Mouse (Mus musculus): ENCODE results near the gene Rnh1. TPM values are rescaled to one million over a fixed set of nuclear protein-coding genes. Genes with fewer than 3 reads are reported as not detected.

The Rnh1 gene
- polyA plus RNA-seq, 1 experiment from 2014 or later, result 92.2 TPM

DNA sequence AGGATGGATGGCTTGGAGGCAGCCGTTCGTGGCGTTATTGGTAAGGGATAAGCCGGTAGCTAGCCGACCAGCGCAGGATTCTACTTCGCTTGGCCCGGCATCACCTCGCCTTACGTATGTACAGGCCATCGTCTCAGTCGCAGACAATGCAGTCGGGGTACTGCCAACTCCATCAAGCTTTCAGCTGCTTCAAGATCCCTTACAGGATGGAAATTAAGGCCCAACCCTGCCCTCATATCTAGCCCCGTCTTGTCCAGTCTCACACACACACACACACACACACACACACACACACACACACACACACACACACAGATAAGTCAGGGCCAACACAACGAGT lies 49.2 kb downstream of the Rnh1 start:
- Histone ChIP-seq H3K9ac (peak overlapping the region; percentile 86), H3K4me3 (peak overlapping the region; percentile 66), H3K4me2 (peak overlapping the region; percentile 85), H3K27ac (replicated peaks) (peak overlapping the region; percentile 92), H3K36me3 (no peaks in the 10 kb centered on the region), H3K27me3 (replicated peaks) (no peaks in the 10 kb centered on the region), H3K4me1 (peaks cover 21% of the 10 kb centered on the region), H3K9me3 (no peaks in the 10 kb centered on the region)
- ATAC-seq (ENCODE audit: extremely low read depth, insufficient number of reproducible peaks, low FRiP score, low TSS enrichment), result no peak
- WGBS, result under 1% methylated on average over 15 of the region's 15 CpGs

DNA sequence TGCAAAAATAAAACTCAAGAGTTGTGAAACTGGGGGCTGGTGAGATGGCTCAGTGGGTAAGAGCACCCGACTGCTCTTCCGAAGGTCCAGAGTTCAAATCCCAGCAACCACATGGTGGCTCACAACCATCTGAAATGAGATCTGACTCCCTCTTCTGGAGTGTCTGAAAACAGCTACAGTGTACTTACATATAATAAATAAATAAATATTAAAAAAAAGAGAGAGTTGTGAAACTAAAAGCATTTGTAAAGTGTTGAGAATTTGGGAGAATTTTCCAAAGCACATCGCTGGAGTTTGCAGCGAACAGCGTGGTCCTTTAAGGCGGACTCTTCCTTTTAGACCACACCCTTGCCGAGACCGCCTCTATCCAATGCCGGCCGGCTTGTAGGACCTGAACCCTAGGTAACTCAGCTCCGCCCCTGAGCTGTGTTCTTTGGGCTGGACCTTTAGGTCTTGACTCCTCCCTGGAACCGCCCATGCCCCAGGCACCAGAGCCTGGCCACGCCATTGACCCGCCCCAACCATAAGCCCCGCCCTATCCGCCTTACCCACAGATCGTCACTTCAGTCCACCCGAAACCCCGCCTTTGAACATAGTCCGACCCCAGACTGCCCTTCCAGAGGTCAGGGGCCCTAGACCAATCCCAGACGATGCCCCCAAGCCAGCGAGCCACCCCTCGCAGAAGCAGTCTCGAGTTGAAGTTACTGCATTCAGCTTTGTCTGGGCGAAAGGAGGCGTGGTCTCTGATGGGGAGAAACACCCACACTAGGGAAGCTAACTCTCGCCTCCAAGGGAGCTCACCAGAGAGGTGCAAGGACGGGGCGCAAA lies 49.8 kb downstream of the Rnh1 start:
- Histone ChIP-seq H3K9me3 (no peaks in the 10 kb centered on the region), H3K36me3 (no peaks in the 10 kb centered on the region), H3K4me3 (peak overlapping the region; percentile 66), H3K9ac (peak overlapping the region; percentile 86), H3K4me1 (peaks cover 21% of the 10 kb centered on the region), H3K27me3 (replicated peaks) (peaks cover 5% of the 10 kb centered on the region), H3K27ac (replicated peaks) (peak overlapping the region; percentile 92), H3K4me2 (peak overlapping the region; percentile 85)
- 2% methylated on average over 29 of the region's 29 CpGs for WGBS
- ATAC-seq (ENCODE audit: extremely low read depth, insufficient number of reproducible peaks, low FRiP score, low TSS enrichment), result peak; percentile 99

DNA sequence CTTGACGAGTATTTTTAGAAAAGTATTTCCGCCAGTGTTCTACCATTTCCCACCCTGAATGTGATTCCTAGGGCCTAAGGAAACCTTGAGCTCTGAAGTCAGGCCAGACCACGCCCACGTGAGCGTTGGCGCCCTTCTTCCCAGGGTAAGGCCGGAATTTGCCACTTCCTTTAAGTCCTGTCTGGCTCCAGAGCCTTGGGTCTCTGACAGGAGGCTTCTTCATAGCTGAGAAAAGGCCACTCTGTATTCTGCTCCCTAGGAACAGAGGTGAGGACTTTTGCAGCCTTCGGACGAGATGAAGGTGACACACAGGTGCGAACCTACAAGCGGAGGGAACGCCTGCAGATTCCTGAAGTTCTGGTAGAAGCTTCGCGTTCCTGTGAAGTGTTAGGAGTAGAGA lies 50.4 kb downstream of the Rnh1 start, which contains the start of gene Ptdss2:
Ptdss2 (plus strand) TSS at position 138 of the 400 bp plus-strand sequence.
- peak within 1 kb of the TSS; percentile 85 for H3K4me2 ChIP-seq
- peak within 1 kb of the TSS; percentile 92 for H3K27ac ChIP-seq (replicated peaks)
- H3K9me3 ChIP-seq, result no peaks in the 10 kb centered on the region
- H3K4me3 ChIP-seq, result peak within 1 kb of the TSS; percentile 66
- 39% methylated on average over 14 of the region's 14 CpGs for WGBS
- H3K27me3 ChIP-seq (replicated peaks), result peaks cover 11% of the 10 kb centered on the region
- H3K9ac ChIP-seq, result peak within 1 kb of the TSS; percentile 86
- ATAC-seq (ENCODE audit: extremely low read depth, insufficient number of reproducible peaks, low FRiP score, low TSS enrichment), result no peak
- peaks cover 21% of the 10 kb centered on the region for H3K4me1 ChIP-seq
- no peaks in the 10 kb centered on the region for H3K36me3 ChIP-seq

DNA sequence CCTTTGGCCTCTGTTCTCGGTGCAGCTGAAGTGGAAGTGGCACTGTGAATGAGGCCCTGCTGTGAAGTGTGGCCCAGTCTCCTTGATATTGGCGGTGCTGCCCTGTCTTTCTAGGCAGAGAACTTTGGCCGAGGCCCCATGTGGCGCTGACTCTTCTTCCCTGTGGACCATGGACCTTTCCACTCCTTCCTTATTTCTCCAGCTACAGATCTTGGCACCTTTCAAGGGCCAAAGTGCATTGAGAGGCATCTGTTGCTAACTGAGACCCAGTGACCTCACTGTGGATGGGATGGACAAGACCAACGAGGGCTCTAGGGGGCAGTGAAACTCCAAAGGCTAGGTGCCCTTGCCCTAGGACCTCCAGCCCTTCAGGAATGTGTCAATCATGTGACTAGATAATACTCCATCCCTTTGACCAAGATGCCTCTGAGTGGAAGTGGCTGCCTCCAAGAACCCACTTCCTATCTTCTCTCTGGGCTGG lies 51.6 kb downstream of the Rnh1 start:
- Histone ChIP-seq H3K4me2 (no peak overlapping the region), H3K27ac (replicated peaks) (no peak overlapping the region), H3K4me3 (no peak overlapping the region), H3K27me3 (replicated peaks) (peaks cover 22% of the 10 kb centered on the region), H3K4me1 (peaks cover 21% of the 10 kb centered on the region), H3K9me3 (no peaks in the 10 kb centered on the region), H3K9ac (no peak overlapping the region), H3K36me3 (no peaks in the 10 kb centered on the region)
- ATAC-seq (ENCODE audit: extremely low read depth, insufficient number of reproducible peaks, low FRiP score, low TSS enrichment), result no peak
- 72% methylated on average over 5 of the region's 5 CpGs for WGBS

DNA sequence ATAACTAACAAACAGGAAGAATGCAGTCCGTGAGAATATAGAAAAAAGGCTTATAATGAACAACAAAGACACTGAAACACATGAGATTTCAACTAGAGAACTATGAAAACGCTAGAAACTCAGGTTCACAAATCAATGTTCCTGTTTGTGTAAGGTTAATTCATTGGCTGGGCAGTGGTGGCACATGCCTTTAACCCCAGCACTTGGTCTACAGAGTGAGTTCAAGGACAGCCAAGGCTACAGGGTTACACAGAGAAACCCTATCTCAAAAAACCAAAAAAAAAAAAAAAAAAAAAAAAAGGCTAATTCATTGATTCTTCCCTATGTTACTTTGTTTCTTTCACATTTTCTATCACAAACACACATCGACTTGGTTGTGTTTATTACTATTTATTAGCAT lies 52.1 kb downstream of the Rnh1 start:
- peaks cover 18% of the 10 kb centered on the region for H3K4me1 ChIP-seq
- peaks cover 26% of the 10 kb centered on the region for H3K27me3 ChIP-seq (replicated peaks)
- H3K4me3 ChIP-seq, result no peak overlapping the region
- no peaks in the 10 kb centered on the region for H3K9me3 ChIP-seq
- no peak for ATAC-seq (ENCODE audit: extremely low read depth, insufficient number of reproducible peaks, low FRiP score, low TSS enrichment)
- H3K27ac ChIP-seq (replicated peaks), result no peak overlapping the region
- H3K9ac ChIP-seq, result no peak overlapping the region
- no peaks in the 10 kb centered on the region for H3K36me3 ChIP-seq
- H3K4me2 ChIP-seq, result no peak overlapping the region
- WGBS, result 73% methylated on average over 3 of the region's 3 CpGs

DNA sequence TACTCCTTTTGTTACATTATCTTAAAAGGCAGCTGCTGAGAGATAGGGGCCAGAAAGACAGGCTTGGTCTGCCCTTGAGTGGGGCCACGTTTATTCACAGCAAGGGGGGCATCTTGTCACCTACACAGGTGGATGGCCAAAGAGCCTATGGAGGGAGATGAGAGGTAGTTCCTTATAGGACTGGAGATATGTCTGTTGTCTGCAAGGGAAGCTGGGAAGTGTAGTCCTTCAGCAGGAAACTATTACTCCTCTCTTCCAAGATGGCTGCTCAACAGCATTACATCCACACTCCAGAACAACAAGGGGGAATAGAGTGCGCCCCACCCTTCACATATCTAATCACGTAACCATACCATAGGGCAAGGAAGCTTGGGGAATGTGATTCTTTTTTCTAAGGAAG lies 53.2 kb downstream of the Rnh1 start:
- Histone ChIP-seq H3K4me3 (no peak overlapping the region), H3K27ac (replicated peaks) (no peak overlapping the region), H3K36me3 (no peaks in the 10 kb centered on the region), H3K4me1 (peaks cover 17% of the 10 kb centered on the region), H3K9ac (no peak overlapping the region), H3K4me2 (no peak overlapping the region), H3K9me3 (no peaks in the 10 kb centered on the region), H3K27me3 (replicated peaks) (peaks cover 31% of the 10 kb centered on the region)
- no peak for ATAC-seq (ENCODE audit: extremely low read depth, insufficient number of reproducible peaks, low FRiP score, low TSS enrichment)
- WGBS, result 59% methylated on average over 3 of the region's 3 CpGs

DNA sequence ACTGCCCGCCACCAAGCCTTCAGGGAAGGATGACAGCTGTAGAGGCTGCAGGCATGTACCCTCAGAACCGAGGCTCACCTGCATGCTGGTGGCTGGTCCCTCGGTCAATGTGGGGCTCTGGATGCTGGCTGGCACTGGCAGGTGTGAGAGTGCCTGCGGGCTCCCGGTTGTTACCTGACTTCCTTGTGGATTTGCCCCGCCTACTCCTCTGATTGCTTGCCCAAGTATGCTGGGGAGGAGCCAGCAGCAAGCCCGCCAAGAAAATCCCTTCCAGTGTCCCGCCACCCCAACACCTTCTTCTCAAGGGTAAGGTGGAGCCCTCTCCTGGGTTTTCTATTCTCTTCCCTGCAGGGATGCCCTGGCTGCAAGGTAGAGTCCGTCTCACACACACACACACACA lies 55.0 kb downstream of the Rnh1 start, which contains the start of gene Ano9:
Ano9 (minus strand) TSS at position 171 of the 400 bp plus-strand sequence.
- WGBS, result 14% methylated on average over 9 of the region's 9 CpGs
- Histone ChIP-seq H3K9ac (no peak within 1 kb of the TSS), H3K27ac (replicated peaks) (no peak within 1 kb of the TSS), H3K4me3 (no peak within 1 kb of the TSS), H3K9me3 (no peaks in the 10 kb centered on the region), H3K4me2 (no peak within 1 kb of the TSS), H3K27me3 (replicated peaks) (peaks cover 39% of the 10 kb centered on the region), H3K36me3 (no peaks in the 10 kb centered on the region), H3K4me1 (peaks cover 11% of the 10 kb centered on the region)
- no peak for ATAC-seq (ENCODE audit: extremely low read depth, insufficient number of reproducible peaks, low FRiP score, low TSS enrichment)

DNA sequence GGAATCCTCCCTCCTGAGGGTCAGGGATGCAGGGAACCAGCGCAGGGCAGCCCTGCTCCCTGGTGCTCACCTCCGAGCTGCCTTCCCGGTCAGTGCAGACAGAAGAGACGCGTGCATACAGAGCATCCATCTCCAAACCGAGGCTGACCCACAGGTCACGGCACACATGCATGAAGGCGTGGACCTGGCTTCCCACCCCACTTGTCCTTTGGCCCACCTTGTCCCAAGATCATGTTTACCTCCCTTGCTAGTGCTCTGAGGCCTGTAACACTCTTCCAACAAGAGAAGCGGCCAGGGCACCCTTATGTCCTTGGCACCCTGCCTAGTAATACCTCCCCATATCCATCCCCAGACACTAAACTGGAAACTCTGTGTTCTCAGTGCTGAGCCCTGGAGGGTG lies 56.8 kb downstream of the Rnh1 start:
- no peaks in the 10 kb centered on the region for H3K9me3 ChIP-seq
- no peak overlapping the region for H3K4me3 ChIP-seq
- no peak for ATAC-seq (ENCODE audit: extremely low read depth, insufficient number of reproducible peaks, low FRiP score, low TSS enrichment)
- H3K27me3 ChIP-seq (replicated peaks), result peaks cover 39% of the 10 kb centered on the region
- H3K27ac ChIP-seq (replicated peaks), result no peak overlapping the region
- no peak overlapping the region for H3K9ac ChIP-seq
- H3K4me2 ChIP-seq, result no peak overlapping the region
- no peaks in the 10 kb centered on the region for H3K36me3 ChIP-seq
- 79% methylated on average over 9 of the region's 9 CpGs for WGBS
- H3K4me1 ChIP-seq, result no peaks in the 10 kb centered on the region

MicroRNAs within 50 kb of the gene (microRNA counts, 519-probe panel; counts per million panel counts)
- 5,378 counts per million, percentile 89 among the panel's probes with 10 or more counts for microRNA mmu-miR-210

Small RNA genes lying within 50 kb of the gene (microRNA-seq; reads per million reads assigned to microRNA genes)
- 1,072 reads per million, percentile 80 among the genes with 10 or more reads in this experiment for gene Mir210

Other genes with a start within 250 kb of the Rnh1 start
- 13.1 and 13.8 TPM in 2 replicates for gene Pgghg, start 231.5 kb downstream of the Rnh1 start, polyA plus RNA-seq (2015; fragmentation: Nextera tagmentation; extraction: Ambion mirVana)
- 1.2 TPM in 2 replicates for gene Ifitm5, start 222.6 kb downstream of the Rnh1 start, polyA plus RNA-seq (2015; fragmentation: Nextera tagmentation; extraction: Ambion mirVana)
- not detected in 2 replicates for gene Gm45717, start 216.9 kb downstream of the Rnh1 start, polyA plus RNA-seq (2015; fragmentation: Nextera tagmentation; extraction: Ambion mirVana)
- 505 and 535 TPM in 2 replicates for gene Ifitm2, start 216.9 kb downstream of the Rnh1 start, polyA plus RNA-seq (2015; fragmentation: Nextera tagmentation; extraction: Ambion mirVana)
- gene Ifitm1, start 205.6 kb downstream of the Rnh1 start, polyA plus RNA-seq (2015; fragmentation: Nextera tagmentation; extraction: Ambion mirVana), result 9.7 and 15.9 TPM in 2 replicates
- gene Ifitm3, start 162.1 kb downstream of the Rnh1 start, polyA plus RNA-seq (2015; fragmentation: Nextera tagmentation; extraction: Ambion mirVana), result 73.2 and 78.1 TPM in 2 replicates
- gene Ifitm6, start 154.9 kb downstream of the Rnh1 start, polyA plus RNA-seq (2015; fragmentation: Nextera tagmentation; extraction: Ambion mirVana), result 0.24 and 0.31 TPM in 2 replicates
- not detected in 2 replicates for gene Gm17387, start 143.7 kb downstream of the Rnh1 start, polyA plus RNA-seq (2015; fragmentation: Nextera tagmentation; extraction: Ambion mirVana)
- gene B4galnt4, start 111.8 kb downstream of the Rnh1 start, polyA plus RNA-seq (2015; fragmentation: Nextera tagmentation; extraction: Ambion mirVana), result 1.6 and 2.7 TPM in 2 replicates
- 0.31 and 0.72 TPM in 2 replicates for gene Pkp3, start 94.6 kb downstream of the Rnh1 start, polyA plus RNA-seq (2015; fragmentation: Nextera tagmentation; extraction: Ambion mirVana)
- 3.4 and 3.5 TPM in 2 replicates for gene Sigirr, start 72.3 kb downstream of the Rnh1 start, polyA plus RNA-seq (2015; fragmentation: Nextera tagmentation; extraction: Ambion mirVana)
- gene Ano9, start 55.1 kb downstream of the Rnh1 start, polyA plus RNA-seq (2015; fragmentation: Nextera tagmentation; extraction: Ambion mirVana), result 0.21 and 0.23 TPM in 2 replicates
- gene Ptdss2, start 50.5 kb downstream of the Rnh1 start, polyA plus RNA-seq (2015; fragmentation: Nextera tagmentation; extraction: Ambion mirVana), result 57.9 and 66.4 TPM in 2 replicates
- gene Hras, start 21.1 kb upstream of the Rnh1 start, polyA plus RNA-seq (2015; fragmentation: Nextera tagmentation; extraction: Ambion mirVana), result 67.5 and 90.7 TPM in 2 replicates
- gene Lrrc56, start 21.3 kb upstream of the Rnh1 start, polyA plus RNA-seq (2015; fragmentation: Nextera tagmentation; extraction: Ambion mirVana), result 3.1 and 3.3 TPM in 2 replicates
- 0.56 and 0.72 TPM in 2 replicates for gene Lmntd2, start 41.2 kb upstream of the Rnh1 start, polyA plus RNA-seq (2015; fragmentation: Nextera tagmentation; extraction: Ambion mirVana)
- gene Rassf7, start 43.0 kb upstream of the Rnh1 start, polyA plus RNA-seq (2015; fragmentation: Nextera tagmentation; extraction: Ambion mirVana), result 15.1 and 15.3 TPM in 2 replicates
- 43.5 and 46.2 TPM in 2 replicates for gene Phrf1, start 55.9 kb upstream of the Rnh1 start, polyA plus RNA-seq (2015; fragmentation: Nextera tagmentation; extraction: Ambion mirVana)
- 3.4 and 4.2 TPM in 2 replicates for gene Irf7, start 93.6 kb upstream of the Rnh1 start, polyA plus RNA-seq (2015; fragmentation: Nextera tagmentation; extraction: Ambion mirVana)
- not detected in 2 replicates for gene Cdhr5, start 103.9 kb upstream of the Rnh1 start, polyA plus RNA-seq (2015; fragmentation: Nextera tagmentation; extraction: Ambion mirVana)
- 0.88 and 1.5 TPM in 2 replicates for gene Sct, start 106.3 kb upstream of the Rnh1 start, polyA plus RNA-seq (2015; fragmentation: Nextera tagmentation; extraction: Ambion mirVana)
- 0.05 TPM in 1 of 2 replicates, not detected in the other for gene Drd4, start 119.1 kb upstream of the Rnh1 start, polyA plus RNA-seq (2015; fragmentation: Nextera tagmentation; extraction: Ambion mirVana)
- 35.5 and 37.4 TPM in 2 replicates for gene Deaf1, start 154.8 kb upstream of the Rnh1 start, polyA plus RNA-seq (2015; fragmentation: Nextera tagmentation; extraction: Ambion mirVana)
- 33.2 and 39.9 TPM in 2 replicates for gene Tmem80, start 154.9 kb upstream of the Rnh1 start, polyA plus RNA-seq (2015; fragmentation: Nextera tagmentation; extraction: Ambion mirVana)
- 1.4 TPM in 2 replicates for gene Eps8l2, start 166.0 kb upstream of the Rnh1 start, polyA plus RNA-seq (2015; fragmentation: Nextera tagmentation; extraction: Ambion mirVana)
- gene Taldo1, start 219.3 kb upstream of the Rnh1 start, polyA plus RNA-seq (2015; fragmentation: Nextera tagmentation; extraction: Ambion mirVana), result 248 and 250 TPM in 2 replicates
- gene Gatd1, start 241.3 kb upstream of the Rnh1 start, polyA plus RNA-seq (2015; fragmentation: Nextera tagmentation; extraction: Ambion mirVana), result 27.0 and 29.9 TPM in 2 replicates